Mouse (Mus musculus): ENCODE measurements around the gene Pih1d2. TPM values are rescaled to one million over a fixed set of nuclear protein-coding genes. Genes with fewer than 3 reads are reported as not detected.

Pih1d2 gene
- total RNA-seq (2014; rRNA removed): 4.0 and 5.2 TPM in 2 replicates
- polyA plus RNA-seq (2015; fragmentation: Nextera tagmentation; extraction: Ambion mirVana): 4.6 and 6.6 TPM in 2 replicates

DNA sequence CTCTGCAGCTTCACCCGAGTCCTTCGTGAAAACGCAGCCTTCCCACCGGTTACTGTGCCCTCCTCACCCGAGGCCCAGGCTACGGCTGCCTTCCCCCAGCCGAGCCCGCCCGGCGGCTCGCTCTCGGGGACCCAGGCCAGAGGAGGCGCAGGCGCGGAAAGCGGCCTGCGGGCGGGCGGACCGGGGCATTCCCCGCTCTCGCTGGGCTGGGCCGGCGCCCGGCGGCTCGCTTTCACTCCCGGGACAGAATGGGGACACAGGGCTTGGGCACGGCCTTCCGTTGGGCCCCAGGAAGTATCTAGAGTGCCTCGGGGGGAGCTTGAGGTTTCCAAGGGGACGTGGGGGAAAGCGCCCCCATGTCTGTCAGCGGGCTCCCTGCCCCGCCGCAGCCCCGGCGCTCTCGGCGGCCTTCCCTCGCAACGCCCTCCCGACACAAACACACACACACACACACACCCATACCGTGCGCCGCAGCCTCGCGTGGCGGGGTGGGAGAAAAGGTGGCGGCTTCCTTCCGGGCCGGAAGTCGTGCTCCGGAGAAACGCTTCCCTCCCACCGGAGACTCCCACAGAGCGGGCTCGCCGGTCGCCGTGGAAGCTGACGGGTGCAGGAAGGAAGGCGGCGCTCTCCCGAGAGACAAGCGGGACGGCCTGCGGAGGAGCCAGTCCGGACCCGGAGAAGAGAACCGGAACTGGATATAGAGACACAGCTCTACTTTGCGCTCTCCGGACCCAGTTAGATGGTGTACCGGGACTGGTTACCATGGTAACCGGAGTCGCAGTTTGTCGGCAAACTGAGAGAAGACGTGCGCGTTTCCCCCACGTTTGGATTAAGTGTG lies at the start of gene Pih1d2, which contains the start of gene Nkapd1:
Gene Pih1d2, plus strand, starts transcription at position 556 of the 838 bp plus-strand sequence.
Gene Nkapd1, minus strand, starts transcription at position 699 of the 838 bp plus-strand sequence.
- TF ChIP-seq CTCF (IDR thresholded peaks at IDR 0.05; ENCODE audit: low read depth): peak; percentile 31
- no peaks in the 10 kb centered on the region for H3K4me1 ChIP-seq (ENCODE audit: insufficient read depth)
- no peaks in the 10 kb centered on the region for H3K9me3 ChIP-seq (ENCODE audit: low read length)
- peak; percentile 94 for DNase-seq
- no peaks in the 10 kb centered on the region for H3K27me3 ChIP-seq (ENCODE audit: insufficient read depth, low read length)
- under 1% methylated on average over 78 of the region's 81 CpGs for WGBS
- peak within 1 kb of the TSS; percentile 80 for H3K4me2 ChIP-seq (ENCODE audit: low read depth)
- peaks cover 27% of the 10 kb centered on the region for H3K36me3 ChIP-seq (ENCODE audit: insufficient read depth)
- H3K4me3 ChIP-seq (ENCODE audit: low read depth, low read length): peak within 1 kb of the TSS; percentile 95
- peak within 1 kb of the TSS; percentile 90 for H3K9ac ChIP-seq
- peak; percentile 97 for ATAC-seq
- peak within 1 kb of the TSS; percentile 93 for H3K27ac ChIP-seq (ENCODE audit: low read depth, low read length)

DNA sequence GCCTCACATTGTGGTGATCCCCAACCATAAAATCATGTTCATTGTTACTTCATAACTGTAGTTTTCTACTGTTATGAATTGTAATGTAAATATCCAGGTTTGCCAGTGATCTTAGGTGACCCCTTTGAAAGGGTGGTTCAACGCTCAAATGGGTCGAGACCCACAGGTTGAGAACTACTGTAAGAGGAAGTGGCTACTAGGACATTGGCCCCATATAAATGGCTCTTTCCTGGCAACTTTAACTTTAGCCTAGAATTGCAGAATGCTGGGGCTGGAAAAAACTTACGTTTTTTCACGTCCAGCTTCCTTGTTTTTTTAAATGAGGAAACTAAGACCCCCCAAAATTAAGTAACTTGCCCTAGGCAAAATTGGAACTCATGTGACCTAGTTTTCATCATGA lies 49.7 kb upstream of the Pih1d2 start:
- H3K27ac ChIP-seq (ENCODE audit: low read depth, low read length): no peak overlapping the region
- WGBS: 92% methylated on average over 4 of the region's 4 CpGs
- H3K9me3 ChIP-seq (ENCODE audit: low read length): no peaks in the 10 kb centered on the region
- no peaks in the 10 kb centered on the region for H3K4me1 ChIP-seq (ENCODE audit: insufficient read depth)
- H3K9ac ChIP-seq: no peak overlapping the region
- TF ChIP-seq CTCF (IDR thresholded peaks at IDR 0.05; ENCODE audit: low read depth): no peak
- no peak overlapping the region for H3K4me3 ChIP-seq (ENCODE audit: low read depth, low read length)
- no peaks in the 10 kb centered on the region for H3K27me3 ChIP-seq (ENCODE audit: insufficient read depth, low read length)
- ATAC-seq: no peak
- no peak for DNase-seq
- no peaks in the 10 kb centered on the region for H3K36me3 ChIP-seq (ENCODE audit: insufficient read depth)
- no peak overlapping the region for H3K4me2 ChIP-seq (ENCODE audit: low read depth)

DNA sequence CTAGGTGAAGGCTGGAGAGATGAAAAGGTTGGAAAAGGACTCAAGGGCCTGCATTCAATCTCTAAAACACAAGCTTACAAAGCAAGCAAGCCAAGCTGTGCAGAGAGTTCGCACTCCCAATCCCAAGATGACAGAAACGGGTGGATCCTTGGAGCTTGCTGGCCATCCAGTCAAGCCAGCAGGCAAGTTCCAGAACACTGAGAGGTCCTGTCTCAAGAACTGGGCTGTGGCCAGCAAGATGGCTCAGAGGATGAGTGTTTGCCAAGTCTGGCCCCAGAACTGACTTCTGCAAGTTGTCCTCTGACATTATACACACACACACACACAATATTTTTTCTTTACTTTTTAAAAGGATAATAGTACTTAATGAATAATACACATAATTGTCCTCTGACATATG lies 49.2 kb upstream of the Pih1d2 start:
- no peaks in the 10 kb centered on the region for H3K36me3 ChIP-seq (ENCODE audit: insufficient read depth)
- ATAC-seq: no peak
- no peak for DNase-seq
- no peak for TF ChIP-seq CTCF (IDR thresholded peaks at IDR 0.05; ENCODE audit: low read depth)
- no peak overlapping the region for H3K4me3 ChIP-seq (ENCODE audit: low read depth, low read length)
- H3K9ac ChIP-seq: no peak overlapping the region
- H3K9me3 ChIP-seq (ENCODE audit: low read length): no peaks in the 10 kb centered on the region
- 95% methylated on average over 2 of the region's 2 CpGs for WGBS
- no peak overlapping the region for H3K4me2 ChIP-seq (ENCODE audit: low read depth)
- no peaks in the 10 kb centered on the region for H3K4me1 ChIP-seq (ENCODE audit: insufficient read depth)
- H3K27me3 ChIP-seq (ENCODE audit: insufficient read depth, low read length): no peaks in the 10 kb centered on the region
- H3K27ac ChIP-seq (ENCODE audit: low read depth, low read length): no peak overlapping the region

DNA sequence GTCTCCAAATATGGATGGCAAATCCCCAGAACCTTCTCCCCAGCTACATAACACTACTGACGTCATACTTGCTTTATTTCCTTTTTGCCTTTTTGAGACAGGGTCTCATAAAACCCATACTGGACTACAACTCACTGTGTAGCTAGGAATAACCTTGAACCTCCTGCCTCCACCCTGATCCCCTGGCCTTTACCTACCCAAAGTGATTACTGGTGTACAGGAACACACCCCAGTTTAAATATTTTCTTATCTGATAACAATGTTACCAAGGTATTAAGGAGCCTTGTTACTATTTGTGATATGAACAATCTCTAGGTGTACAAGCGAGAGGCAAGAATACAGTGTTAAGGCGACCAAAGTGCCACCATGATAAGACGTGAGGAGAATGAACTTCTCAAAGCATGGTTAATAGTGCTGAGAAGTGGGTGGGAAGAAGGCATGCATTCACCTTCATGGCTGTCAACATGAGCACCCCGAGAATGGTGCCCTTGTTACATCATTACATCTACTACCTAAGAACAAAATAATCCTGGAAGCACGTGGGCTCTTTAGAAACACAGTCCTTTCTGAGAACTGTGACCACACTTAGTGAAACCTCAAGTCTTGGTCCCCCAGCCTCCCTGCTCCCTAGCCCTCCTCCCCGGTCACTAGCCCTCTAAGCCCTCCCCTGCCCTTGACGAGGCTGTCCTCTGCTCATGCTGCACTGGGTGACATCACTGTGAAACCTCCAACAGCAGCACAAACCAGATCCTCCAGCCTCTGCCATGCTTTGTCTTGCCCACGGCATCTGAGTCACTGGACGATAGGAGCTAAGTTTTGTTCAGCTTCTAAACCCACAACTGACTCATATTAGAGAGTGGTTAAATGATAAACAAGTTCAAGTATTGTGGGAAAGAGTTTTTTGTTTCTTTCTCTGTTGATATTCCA lies 47.3 kb upstream of the Pih1d2 start:
- Histone ChIP-seq H3K4me1 (ENCODE audit: insufficient read depth) (no peaks in the 10 kb centered on the region), H3K9me3 (ENCODE audit: low read length) (no peaks in the 10 kb centered on the region), H3K4me3 (ENCODE audit: low read depth, low read length) (no peak overlapping the region), H3K27me3 (ENCODE audit: insufficient read depth, low read length) (no peaks in the 10 kb centered on the region), H3K9ac (no peak overlapping the region), H3K27ac (ENCODE audit: low read depth, low read length) (no peak overlapping the region), H3K4me2 (ENCODE audit: low read depth) (no peak overlapping the region), H3K36me3 (ENCODE audit: insufficient read depth) (no peaks in the 10 kb centered on the region)
- TF ChIP-seq CTCF (IDR thresholded peaks at IDR 0.05; ENCODE audit: low read depth): no peak
- DNase-seq: no peak
- ATAC-seq: no peak
- WGBS: 81% methylated on average over 10 of the region's 10 CpGs

DNA sequence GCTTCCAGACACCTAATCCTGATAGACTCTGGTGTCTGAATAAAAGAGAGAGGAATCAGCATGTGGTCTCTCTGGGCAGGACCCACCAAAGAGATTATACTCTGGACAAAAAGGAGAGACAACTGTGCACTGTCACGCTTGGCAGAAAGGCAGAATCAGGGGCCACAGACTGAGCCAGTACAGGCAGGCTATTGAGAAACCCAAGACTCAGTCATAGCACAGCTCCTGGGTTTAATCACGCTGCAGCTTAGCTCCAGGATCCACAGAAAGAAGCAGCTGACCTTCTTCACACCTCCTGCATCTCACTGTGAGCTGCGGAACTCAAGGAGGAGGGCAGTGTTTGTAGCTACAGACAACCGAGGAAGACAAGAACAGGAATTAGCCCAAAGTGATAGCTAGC lies 36.8 kb upstream of the Pih1d2 start:
- Histone ChIP-seq H3K4me2 (ENCODE audit: low read depth) (no peak overlapping the region), H3K4me1 (ENCODE audit: insufficient read depth) (no peaks in the 10 kb centered on the region), H3K9me3 (ENCODE audit: low read length) (no peaks in the 10 kb centered on the region), H3K27ac (ENCODE audit: low read depth, low read length) (no peak overlapping the region), H3K27me3 (ENCODE audit: insufficient read depth, low read length) (no peaks in the 10 kb centered on the region), H3K9ac (no peak overlapping the region), H3K36me3 (ENCODE audit: insufficient read depth) (no peaks in the 10 kb centered on the region), H3K4me3 (ENCODE audit: low read depth, low read length) (no peak overlapping the region)
- no peak for TF ChIP-seq CTCF (IDR thresholded peaks at IDR 0.05; ENCODE audit: low read depth)
- 25% methylated on average over 4 of the region's 4 CpGs for WGBS
- ATAC-seq (no peak), DNase-seq (no peak)

DNA sequence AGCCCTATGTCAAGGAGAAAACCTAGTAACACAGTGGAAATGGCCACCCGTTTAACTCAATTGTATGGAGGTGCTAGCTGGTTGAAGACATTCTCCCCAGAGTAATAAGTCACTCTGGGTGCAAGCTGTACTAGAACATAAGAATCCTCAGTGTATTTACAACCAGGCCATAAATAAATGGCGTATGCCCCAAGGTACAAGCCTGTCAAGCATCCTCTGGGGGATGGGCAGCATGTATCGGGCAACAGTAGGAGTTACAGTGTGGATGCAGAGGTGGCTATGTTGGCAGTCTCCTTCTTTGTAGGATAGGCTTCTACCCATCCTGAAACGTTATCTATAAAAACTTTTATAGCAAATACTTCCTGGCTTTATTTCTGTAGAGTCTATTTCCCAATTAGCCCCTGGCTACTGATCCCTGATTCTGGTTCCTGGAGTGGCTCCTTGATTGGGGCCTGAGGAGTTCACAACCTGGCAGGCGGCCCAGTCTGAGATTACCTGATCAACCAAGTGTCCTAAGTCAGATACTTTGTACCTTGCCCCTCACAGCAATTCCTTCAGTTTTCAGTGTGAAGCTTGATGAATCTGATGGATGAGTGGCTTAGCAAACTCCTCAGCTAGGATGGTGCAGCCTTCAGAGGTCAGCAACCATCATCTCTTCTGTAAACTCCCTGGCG lies 31.8 kb upstream of the Pih1d2 start:
- ATAC-seq: no peak
- Histone ChIP-seq H3K4me3 (ENCODE audit: low read depth, low read length) (no peak overlapping the region), H3K4me1 (ENCODE audit: insufficient read depth) (no peaks in the 10 kb centered on the region), H3K4me2 (ENCODE audit: low read depth) (no peak overlapping the region), H3K27me3 (ENCODE audit: insufficient read depth, low read length) (no peaks in the 10 kb centered on the region), H3K36me3 (ENCODE audit: insufficient read depth) (no peaks in the 10 kb centered on the region), H3K9me3 (ENCODE audit: low read length) (no peaks in the 10 kb centered on the region), H3K9ac (no peak overlapping the region), H3K27ac (ENCODE audit: low read depth, low read length) (no peak overlapping the region)
- 87% methylated on average over 6 of the region's 6 CpGs for WGBS
- TF ChIP-seq CTCF (IDR thresholded peaks at IDR 0.05; ENCODE audit: low read depth): no peak
- DNase-seq: no peak
